Mouse (Mus musculus) layer of hippocampus, adult 11-12 months (tissue): ENCODE measurements around the gene C1qtnf7.
A peak's percentile ranks its signal among the peaks of the same experiment; 100 is the strongest.

Experiments used
- DNase-seq: peaks from one replicate; pipeline ENCODE4 v3.0.0; 2022; ENCODE audit warnings: low spot score

Gene C1qtnf7

DNA sequence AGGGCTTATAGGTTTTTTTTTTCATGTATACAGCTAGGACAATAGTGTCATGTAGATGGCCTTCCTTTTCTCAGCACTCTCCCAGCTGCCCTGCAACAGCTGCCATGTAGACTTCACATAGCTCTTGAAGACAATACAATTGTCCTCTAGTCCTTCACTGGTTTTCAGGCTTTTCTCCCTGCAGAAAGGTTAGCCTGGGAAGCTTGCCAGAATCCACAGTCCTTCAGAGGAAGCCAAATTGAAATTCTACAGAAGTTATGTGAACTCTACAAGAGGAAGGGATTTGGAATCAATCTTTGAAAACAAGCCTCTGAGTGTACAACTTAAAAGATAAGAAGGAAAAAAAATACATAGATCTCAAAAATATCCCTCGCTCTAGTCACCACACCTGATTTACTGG, 94.4 kb downstream of the C1qtnf7 start:
- DNase-seq = no peak

DNA sequence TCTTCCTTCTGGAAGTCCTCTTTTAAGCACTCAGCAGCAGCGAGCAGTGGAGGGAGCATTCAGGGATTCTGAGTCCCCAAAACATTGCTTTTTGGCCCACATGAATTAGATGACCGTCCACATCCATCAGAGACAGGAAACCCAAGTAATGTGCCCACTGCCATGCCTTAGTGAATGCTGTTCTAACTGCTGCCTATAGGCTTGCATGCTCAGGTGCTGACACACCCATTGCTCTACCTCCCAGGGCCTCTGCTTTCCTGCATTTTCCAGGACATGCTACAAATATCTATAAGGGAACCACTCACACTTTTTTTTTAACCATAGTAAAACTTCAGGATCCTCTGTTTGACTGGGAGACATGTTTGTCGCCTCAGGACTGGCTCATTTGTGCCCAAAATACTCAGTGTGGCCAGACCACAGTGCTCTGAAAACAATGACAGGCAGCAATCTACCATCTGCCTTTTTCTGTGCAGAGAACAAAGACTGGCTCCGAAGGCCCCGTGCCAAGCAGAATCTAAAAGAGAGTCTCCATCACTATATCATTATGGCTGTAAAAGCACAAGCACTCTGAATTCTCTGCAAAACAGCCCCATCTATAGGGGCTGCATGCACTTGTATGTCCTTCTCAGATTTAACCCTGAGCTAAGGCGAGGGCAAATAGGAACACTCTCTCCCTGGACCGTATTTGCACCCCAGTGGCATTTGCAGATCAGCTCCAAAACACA, 106.4 kb downstream of the C1qtnf7 start:
- peak; percentile 37 for DNase-seq

DNA sequence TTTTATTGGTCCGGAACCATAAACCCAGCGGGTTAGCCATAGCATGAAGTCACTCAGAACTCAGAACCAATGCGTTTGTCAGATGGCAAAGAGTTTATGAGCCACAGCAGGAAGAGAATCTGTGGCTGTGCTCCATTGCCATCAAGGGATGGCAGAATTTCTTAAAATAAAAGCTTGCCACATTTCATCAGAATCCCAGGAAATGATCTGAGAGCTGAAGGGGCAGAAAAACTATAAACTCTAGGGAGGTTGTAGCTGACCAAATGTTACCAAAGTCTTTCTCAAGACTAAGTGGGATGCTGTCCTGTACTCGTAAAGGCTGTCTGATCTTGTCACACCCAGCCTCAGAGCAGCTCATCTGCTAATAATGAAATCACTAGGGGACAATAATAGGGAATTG, 110.1 kb downstream of the C1qtnf7 start:
- no peak for DNase-seq

DNA sequence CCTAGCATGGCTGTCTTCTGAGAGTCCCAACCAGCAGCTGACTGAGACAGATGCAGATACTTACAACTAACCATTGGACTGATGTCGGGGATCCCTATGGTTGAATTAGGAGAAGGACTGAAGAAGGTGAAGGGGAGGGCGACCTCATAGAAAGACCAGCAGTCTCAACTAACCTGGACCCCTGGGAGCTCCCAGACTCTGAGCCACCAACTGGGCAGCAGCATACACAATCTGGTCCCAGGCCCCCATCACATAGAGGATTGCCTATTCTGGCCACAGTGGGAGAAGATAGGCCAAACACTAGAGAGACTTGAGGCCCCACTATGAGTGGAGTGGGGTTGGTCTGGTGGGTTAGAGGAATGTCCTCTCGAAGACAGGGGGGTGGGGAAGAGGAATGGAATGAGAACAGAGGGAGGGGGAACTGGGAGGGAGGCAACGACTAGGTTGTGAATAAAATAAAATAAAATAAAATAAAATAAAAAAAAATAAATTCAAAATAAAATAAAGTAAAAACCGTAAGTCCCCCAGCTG, 118.8 kb downstream of the C1qtnf7 start:
- DNase-seq = no peak

DNA sequence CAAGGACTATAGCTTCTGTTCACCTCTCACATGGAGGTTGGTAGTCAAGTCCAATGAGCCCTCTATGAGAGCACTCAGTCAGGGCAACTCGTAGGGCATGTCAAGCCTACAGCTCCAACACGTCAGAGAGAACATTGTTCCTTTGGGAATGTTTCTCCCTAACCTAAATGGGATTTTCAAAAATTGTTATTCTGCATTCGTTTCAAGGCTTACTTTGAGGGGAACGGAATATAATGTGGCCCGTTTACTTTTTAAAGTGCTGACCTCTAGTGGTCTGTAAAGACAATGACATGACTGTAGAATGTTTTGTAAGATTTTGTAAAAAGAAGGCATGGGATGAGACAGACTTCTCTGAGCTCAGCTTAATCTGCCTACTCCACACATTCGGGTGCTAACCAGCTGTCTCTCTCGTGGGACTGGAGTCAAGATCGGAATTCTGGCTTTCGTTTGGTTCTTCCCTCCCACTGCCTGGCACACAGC, 119.3 kb downstream of the C1qtnf7 start:
- DNase-seq = peak; percentile 57

DNA sequence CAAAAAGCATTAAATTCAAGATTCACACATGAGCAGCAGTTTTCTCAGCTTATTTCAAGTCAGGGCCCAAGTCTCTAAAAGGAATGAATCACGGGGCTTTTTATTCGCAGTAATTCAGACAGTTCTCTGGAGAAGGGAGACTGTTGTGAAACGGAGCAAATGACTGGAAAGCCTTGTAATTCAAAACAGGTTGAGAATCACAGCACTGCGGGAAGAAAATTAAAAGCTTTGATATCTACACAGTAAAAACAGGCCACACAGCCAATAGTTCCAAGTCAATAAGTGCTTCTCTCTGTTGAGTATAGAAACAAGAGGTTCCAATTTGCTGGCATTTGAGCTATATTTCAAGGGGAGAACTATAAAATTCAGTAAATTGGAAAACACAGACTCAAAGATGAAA, 129.7 kb downstream of the C1qtnf7 start:
- DNase-seq = no peak

DNA sequence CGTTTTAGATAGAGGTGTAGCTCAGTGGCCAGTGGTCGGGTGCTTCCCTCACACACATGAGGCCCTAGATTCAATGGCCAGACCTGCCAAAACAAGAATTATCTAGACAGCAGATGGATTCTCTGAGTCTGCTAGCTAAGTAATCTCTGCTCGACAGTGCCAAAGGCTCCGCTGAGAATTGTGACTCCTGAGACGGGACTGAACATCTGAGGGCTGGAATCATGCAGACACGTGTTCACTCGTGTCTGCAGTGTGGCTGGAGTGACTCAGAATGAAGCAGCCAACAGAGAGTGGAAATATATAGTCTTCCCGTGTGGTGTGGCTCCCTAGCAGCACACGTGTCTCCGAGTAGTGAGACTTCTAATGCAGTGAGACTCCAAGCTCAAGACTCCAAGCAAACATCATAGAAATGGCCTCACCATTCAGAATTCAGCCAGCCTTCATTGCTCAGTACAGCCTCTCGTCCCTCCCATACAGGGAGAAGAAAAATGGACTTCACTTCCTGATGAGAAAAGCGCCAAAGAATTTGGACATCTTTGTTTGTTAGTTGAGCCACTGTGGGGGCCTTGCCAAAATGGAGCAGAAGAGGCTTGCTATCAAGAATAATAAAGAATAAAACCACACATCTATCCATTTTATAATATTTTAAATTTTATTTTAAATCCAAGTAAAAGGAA, 131.9 kb downstream of the C1qtnf7 start:
- DNase-seq = no peak

DNA sequence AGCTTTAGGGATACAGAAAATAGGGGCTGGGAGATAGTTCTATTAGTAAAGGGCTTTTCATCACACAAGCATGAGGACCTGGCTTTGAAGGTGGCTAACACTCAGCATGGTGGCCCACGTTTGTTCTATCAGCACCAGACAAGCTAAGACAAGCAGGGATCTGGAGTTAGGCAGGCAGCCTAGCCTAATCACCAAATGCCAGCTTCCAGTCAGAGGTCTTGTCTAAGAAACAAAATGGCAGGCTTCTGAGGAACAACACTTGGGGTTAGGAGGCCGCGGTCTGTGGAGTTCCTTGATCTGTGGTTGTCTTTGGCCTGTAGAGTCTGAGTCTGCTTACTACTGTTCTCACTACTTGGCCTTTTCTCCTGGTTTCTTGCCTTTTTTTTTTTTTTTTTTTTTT, 146.2 kb downstream of the C1qtnf7 start:
- no peak for DNase-seq

DNA sequence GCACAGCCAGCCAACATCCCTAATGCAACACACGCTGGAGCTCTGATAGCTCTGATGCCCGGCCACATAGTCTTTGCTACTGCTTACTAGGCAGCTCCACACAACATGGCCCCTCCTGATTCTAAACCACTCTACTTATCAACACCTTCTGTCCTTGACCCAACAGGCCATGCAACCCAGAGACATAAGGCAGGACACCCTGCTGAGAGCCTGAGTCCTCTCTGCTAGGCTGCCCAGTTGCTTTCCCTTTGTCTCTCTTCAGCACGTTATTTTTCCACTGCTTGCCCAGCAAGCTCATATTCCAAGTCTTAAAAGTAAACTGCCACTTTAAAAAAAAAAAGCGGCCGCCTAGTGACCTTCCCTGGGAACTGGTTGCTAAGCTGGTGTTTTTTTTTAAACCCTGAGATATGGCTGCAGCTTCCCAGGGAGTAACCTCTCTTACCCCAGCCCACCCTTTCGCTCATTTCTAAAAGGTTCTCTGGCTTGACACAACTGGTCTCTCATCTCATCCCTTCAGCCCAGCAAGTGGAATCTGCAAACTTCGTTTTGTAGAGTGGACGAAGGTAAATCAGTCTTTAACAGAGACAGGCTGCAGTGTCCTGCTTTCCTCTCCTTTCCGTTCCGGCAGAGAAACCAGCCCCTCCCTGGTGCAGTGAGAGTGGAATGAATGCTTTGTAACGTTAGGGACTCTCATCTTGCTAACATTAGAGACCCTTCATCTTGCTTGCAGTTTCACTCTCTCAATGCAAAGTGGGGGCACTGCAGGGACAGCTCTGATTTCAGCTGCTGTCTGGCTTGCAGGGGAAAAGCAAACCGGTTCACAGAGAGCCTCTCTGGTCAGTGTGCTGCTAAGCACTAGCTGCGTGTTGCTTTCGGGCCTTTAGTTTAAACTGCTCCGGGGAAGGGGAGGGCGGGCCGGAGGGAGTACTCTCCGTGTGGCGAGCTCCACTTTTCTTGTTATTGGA, 146.9 kb downstream of the C1qtnf7 start, which contains the start of gene Cc2d2a:
Cc2d2a (plus strand) TSS at position 350 of the 965 bp plus-strand sequence.
- DNase-seq = peak; percentile 36

DNA sequence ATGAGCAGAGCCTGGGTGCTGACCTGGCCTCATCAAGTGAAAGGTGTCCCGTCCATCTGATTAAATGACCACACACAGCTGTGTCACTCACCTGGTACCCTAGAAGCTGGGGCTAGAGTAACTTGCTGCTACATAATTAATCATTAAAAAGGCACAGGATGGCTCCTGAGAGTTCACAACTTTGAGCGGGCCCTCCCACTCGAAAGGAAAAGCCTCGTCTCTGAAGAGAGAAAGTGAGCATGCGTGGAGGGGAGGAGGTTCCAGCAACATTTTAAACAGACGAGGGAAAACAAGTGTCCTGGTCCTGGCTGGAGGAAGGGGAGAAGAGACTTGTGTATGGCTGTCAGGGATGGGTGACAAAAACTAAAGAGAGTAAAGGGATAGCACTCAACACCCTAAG, 148.2 kb downstream of the C1qtnf7 start:
- DNase-seq = no peak

DNA sequence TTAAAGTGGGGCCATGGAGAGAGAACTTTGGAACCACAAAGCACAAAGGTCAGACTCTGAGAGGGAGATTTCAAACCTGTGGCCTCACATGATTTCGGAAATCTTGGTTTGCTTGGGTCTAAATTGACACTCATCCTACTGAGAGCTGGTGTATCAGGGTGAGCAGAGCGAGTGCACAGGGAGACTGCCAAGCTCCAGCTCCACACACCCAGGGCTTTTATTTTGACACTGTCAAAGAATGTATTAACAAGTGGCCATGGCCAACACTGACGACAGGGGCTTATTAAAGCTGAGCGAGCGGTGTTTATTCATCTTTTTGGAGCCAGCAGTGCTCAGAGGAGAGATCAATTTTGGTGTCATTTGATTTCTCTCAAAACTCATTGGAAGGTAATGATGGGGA, 149.8 kb downstream of the C1qtnf7 start:
- DNase-seq = peak; percentile 37
